Mouse (Mus musculus): ENCODE measurements around the gene Vmn1r29. TPM values are rescaled to one million over a fixed set of nuclear protein-coding genes. Genes with fewer than 3 reads are reported as not detected.

Gene Vmn1r29
- not detected in 2 replicates for polyA plus RNA-seq (2015; fragmentation: Nextera tagmentation; extraction: Ambion mirVana)

DNA sequence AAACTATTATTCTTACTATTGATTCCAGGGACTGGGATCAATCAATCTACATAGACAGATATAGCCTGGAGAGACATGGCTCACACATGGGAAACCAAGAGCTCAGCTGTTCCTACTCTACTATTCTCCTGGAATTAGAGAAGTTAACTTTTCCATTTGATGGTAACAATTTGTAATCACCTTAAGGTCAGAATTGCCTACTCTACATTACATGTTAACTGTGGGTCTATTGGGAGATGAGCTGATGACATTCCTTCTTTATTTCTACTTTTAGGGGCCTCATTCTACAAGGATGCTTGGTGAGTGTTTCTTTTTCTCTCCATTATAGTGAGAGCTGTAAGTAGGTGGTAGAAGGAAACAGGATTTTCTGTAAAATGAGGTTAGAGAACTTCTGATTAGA lies at the start of gene Vmn1r29:
Vmn1r29 (plus strand) TSS at position 301 of the 400 bp plus-strand sequence.

DNA sequence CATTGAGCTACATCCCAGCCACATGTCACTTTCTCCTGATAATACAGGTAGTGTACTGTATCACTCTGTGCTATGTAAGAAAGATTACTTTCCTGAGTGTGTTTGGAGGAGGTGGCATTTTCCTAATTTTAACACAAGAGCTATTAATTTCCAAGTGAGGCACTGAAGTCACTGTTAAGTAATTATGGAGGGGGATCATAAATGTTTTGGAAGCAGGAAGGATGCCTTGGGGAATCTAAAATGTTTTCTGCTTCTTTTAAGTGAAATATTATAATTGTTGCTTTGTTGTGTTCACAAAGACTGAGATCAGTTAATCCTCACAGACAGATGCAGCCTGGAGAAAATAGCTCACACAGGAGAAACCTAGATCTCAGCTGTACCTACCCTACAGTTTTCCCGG lies 39.6 kb upstream of the Vmn1r29 start, which contains the start of gene Vmn1r28:
Vmn1r28 (plus strand) TSS at position 301 of the 400 bp plus-strand sequence.

Other genes with a start within 250 kb of the Vmn1r29 start
- not detected in 2 replicates for gene Vmn1r27, start 82.7 kb upstream of the Vmn1r29 start, polyA plus RNA-seq (2015; fragmentation: Nextera tagmentation; extraction: Ambion mirVana)
- gene Vmn1r28, start 39.5 kb upstream of the Vmn1r29 start, polyA plus RNA-seq (2015; fragmentation: Nextera tagmentation; extraction: Ambion mirVana) = not detected in 2 replicates
- gene Vmn1r30, start 141.8 kb downstream of the Vmn1r29 start, polyA plus RNA-seq (2015; fragmentation: Nextera tagmentation; extraction: Ambion mirVana) = not detected in 2 replicates
- not detected in 2 replicates for gene Vmn1r31, start 173.8 kb downstream of the Vmn1r29 start, polyA plus RNA-seq (2015; fragmentation: Nextera tagmentation; extraction: Ambion mirVana)

Measured in urinary bladder, postnatal 0 days (tissue).